Mouse (Mus musculus): ENCODE measurements at regions not wholly inside any gene's neighbourhood (a gene's known extent, or its start where the extent isn't known, plus 50 kb on each side); places are given as distances from the start of the nearest gene placed in this dataset.

GRCm38 (mm10) chr13:11455113-11455512 is 651.6 kb downstream of the Ryr2 start:
- H3K36me3 ChIP-seq (ENCODE audit: control insufficient read depth in 1 of 2, insufficient read depth in 2 of 2, low read length in 2 of 2) = no peaks in the 10 kb centered on the region
- no peak overlapping the region for H3K9ac ChIP-seq (ENCODE audit: control insufficient read depth, low read depth, low read length, poor library complexity, severe bottlenecking)
- H3K4me1 ChIP-seq (ENCODE audit: control insufficient read depth in 1 of 2, insufficient read depth in 2 of 2, low read length in 2 of 2) = no peaks in the 10 kb centered on the region
- no peak for DNase-seq (ENCODE audit: low read depth, low spot score)
- no peaks in the 10 kb centered on the region for H3K9me3 ChIP-seq (replicated peaks; ENCODE audit: insufficient read depth, low read length)
- no peaks in the 10 kb centered on the region for H3K79me2 ChIP-seq (ENCODE audit: control insufficient read depth, insufficient read depth, low read length, poor library complexity)
- no peak overlapping the region for H3K27ac ChIP-seq (ENCODE audit: control insufficient read depth, low read depth, low read length)
- no peaks in the 10 kb centered on the region for H3K27me3 ChIP-seq (ENCODE audit: control insufficient read depth in 1 of 2, insufficient read depth in 2 of 2, low read length in 2 of 2)
- no peak overlapping the region for H3K4me3 ChIP-seq (ENCODE audit: control insufficient read depth in 1 of 2, insufficient read depth in 1 of 2, low read depth in 2 of 2, low read length in 2 of 2)
- TF ChIP-seq TAL1 (IDR thresholded peaks at IDR 0.05; ENCODE audit: low read length) = no peak
- TF ChIP-seq MYB (IDR thresholded peaks at IDR 0.05; ENCODE audit: low read depth, low read length) = no peak
- no peak for TF ChIP-seq MEF2A (IDR thresholded peaks at IDR 0.05; ENCODE audit: extremely low read depth, insufficient replicate concordance, low read depth, low read length, poor library complexity, severe bottlenecking)
- no peak for TF ChIP-seq RAD21 (IDR thresholded peaks at IDR 0.05; ENCODE audit: low read depth, low read length)
- no peak for TF ChIP-seq NELFE (IDR thresholded peaks at IDR 0.05; ENCODE audit: low read depth, low read length)
- no peak for TF ChIP-seq POLR2AphosphoS5 (IDR thresholded peaks at IDR 0.05; ENCODE audit: borderline replicate concordance, low read depth, low read length)
- no peak for TF ChIP-seq ZNF384 (IDR thresholded peaks at IDR 0.05; ENCODE audit: low read depth, low read length)
- no peak for TF ChIP-seq ELF1 (IDR thresholded peaks at IDR 0.05; ENCODE audit: low read depth, low read length)

GRCm38 (mm10) chr13:11452448-11452847 is 654.3 kb downstream of the Ryr2 start:
- H3K9ac ChIP-seq (ENCODE audit: control insufficient read depth, low read depth, low read length, poor library complexity, severe bottlenecking) = no peak overlapping the region
- TF ChIP-seq MYB (IDR thresholded peaks at IDR 0.05; ENCODE audit: low read depth, low read length) (no peak), TAL1 (IDR thresholded peaks at IDR 0.05; ENCODE audit: low read length) (no peak), JUND (IDR thresholded peaks at IDR 0.05; ENCODE audit: low read depth, low read length) (no peak), MAFK (IDR thresholded peaks at IDR 0.05; ENCODE audit: borderline replicate concordance, low read depth, low read length) (no peak), BHLHE40 (IDR thresholded peaks at IDR 0.05; ENCODE audit: borderline replicate concordance, low read depth, low read length) (no peak), POLR2A (IDR thresholded peaks at IDR 0.05; ENCODE audit: control insufficient read depth in 1 of 2, insufficient read depth in 1 of 2, low read depth in 1 of 2, low read length in 2 of 2, poor library complexity in 1 of 2) (no peak), UBTF (IDR thresholded peaks at IDR 0.05; ENCODE audit: borderline replicate concordance, insufficient read depth, low read depth, low read length) (no peak), ETS1 (IDR thresholded peaks at IDR 0.05; ENCODE audit: low read depth, low read length) (no peak), MAX (IDR thresholded peaks at IDR 0.05; ENCODE audit: low read length) (no peak), TBP (IDR thresholded peaks at IDR 0.05; ENCODE audit: low read depth, low read length) (no peak), E2F4 (IDR thresholded peaks at IDR 0.05; ENCODE audit: borderline replicate concordance, low read depth, low read length) (no peak), EP300 (IDR thresholded peaks at IDR 0.05; ENCODE audit: low read depth in 1 of 2, low read length in 2 of 2) (no peak), USF2 (IDR thresholded peaks at IDR 0.05; ENCODE audit: borderline replicate concordance in 1 of 2, insufficient read depth in 1 of 2, low read depth in 1 of 2, low read length in 2 of 2) (no peak), RAD21 (IDR thresholded peaks at IDR 0.05; ENCODE audit: low read depth, low read length) (no peak), ZC3H11A (IDR thresholded peaks at IDR 0.05; ENCODE audit: low read depth, low read length) (no peak), ZMIZ1 (IDR thresholded peaks at IDR 0.05; ENCODE audit: low read depth, low read length) (no peak), POLR2AphosphoS5 (IDR thresholded peaks at IDR 0.05; ENCODE audit: borderline replicate concordance, low read depth, low read length) (no peak), ZNF384 (IDR thresholded peaks at IDR 0.05; ENCODE audit: low read depth, low read length) (no peak), KAT2A (conservative IDR thresholded peaks at IDR 0.05; ENCODE audit: low read depth, low read length) (no peak)
- no peaks in the 10 kb centered on the region for H3K36me3 ChIP-seq (ENCODE audit: control insufficient read depth in 1 of 2, insufficient read depth in 2 of 2, low read length in 2 of 2)
- no peaks in the 10 kb centered on the region for H3K4me1 ChIP-seq (ENCODE audit: control insufficient read depth in 1 of 2, insufficient read depth in 2 of 2, low read length in 2 of 2)
- no peak for DNase-seq (ENCODE audit: low read depth, low spot score)
- H3K4me3 ChIP-seq (ENCODE audit: control insufficient read depth in 1 of 2, insufficient read depth in 1 of 2, low read depth in 2 of 2, low read length in 2 of 2) = no peak overlapping the region
- H3K79me2 ChIP-seq (ENCODE audit: control insufficient read depth, insufficient read depth, low read length, poor library complexity) = no peaks in the 10 kb centered on the region
- H3K9me3 ChIP-seq (replicated peaks; ENCODE audit: insufficient read depth, low read length) = no peaks in the 10 kb centered on the region
- H3K27me3 ChIP-seq (ENCODE audit: control insufficient read depth in 1 of 2, insufficient read depth in 2 of 2, low read length in 2 of 2) = no peaks in the 10 kb centered on the region
- H3K27ac ChIP-seq (ENCODE audit: control insufficient read depth, low read depth, low read length) = no peak overlapping the region
